Mouse (Mus musculus) lung, postnatal 4 days (tissue): ENCODE data around the gene Tdpoz1.
"Not testable (repeated sequence)": the region's sequence is repeated elsewhere in the genome, so short reads cannot be mapped to it uniquely, and the experiment has no call there.

Source experiments
- DNase-seq, 2 experiments: peaks; one replicate each; pipeline ENCODE4 v3.0.0; 2021

The Tdpoz1 gene

DNA sequence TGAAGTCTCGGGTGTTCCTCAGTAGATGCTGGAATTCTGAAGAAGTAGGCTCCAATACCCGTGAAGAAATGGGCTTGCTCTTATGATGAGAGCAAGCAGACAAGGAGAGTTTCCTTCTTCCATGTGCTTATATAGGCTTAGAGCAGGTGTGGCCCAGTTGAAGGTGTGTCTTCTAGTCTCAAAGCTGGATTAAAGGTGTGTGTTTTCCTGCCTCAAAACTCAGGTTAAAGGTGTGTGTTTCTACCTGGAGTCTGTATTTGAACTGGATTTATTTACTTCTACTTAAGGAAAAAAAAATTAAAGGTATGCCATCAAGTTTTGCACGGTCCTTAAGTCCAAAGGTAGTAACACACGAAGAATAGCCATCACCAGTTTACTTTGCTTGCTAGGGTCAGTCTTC is at the start of gene Tdpoz1:
Gene Tdpoz1 (minus strand): TSS at position 101 of the 400 bp plus-strand sequence.
- not testable (repeated sequence) for DNase-seq

DNA sequence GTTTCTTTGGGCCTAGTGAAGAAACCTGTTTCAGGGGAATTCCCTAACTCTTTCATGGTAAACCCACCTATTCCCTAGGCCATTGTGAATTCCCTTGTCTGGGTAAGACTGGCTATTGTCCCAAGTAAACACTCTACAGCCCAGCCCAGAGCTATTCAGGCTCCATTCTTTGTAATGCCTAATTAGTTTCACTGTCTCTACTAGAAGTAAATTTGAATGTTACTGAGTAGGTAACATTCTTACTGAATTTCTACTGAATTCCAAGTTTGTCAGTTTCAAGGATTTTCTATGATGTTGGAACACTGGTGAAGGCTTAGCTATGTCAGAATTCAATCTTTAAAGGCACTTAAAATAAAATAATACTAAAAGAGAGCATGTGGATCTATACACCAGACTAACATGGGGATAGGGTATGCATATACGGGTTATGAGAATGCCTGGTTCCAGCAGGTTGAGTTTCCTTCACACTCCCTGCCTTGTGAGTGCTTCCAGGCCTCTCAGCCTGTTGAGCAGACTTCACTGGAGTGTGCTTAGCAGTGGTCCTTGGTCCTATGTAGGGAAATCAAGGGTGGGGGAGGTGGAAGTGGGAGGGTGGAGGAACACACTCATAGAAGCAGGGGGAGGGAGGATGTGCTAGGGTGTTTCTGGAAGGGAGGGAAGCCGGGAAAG is 33.0 kb upstream of the Tdpoz1 start:
- not testable (repeated sequence) for DNase-seq

DNA sequence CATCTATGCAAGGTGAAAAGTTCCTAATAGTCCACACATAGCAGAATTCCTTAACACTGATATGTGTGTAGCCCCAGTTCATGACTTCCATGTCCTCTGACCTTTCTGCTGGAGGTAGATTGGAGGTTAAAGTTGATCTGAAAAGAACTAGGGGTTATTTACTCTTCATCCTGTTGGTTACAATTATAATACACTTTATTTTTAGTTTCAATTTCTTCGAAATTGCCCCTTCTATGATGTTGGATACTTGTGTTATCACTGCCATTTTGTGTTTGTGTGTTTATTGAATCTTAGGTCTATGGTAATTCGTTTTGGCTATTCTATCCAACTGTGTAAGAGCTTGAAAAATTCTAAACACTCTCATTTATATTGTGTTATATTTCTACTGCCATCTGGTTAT is 16.9 kb upstream of the Tdpoz1 start, which contains the start of gene Gm37596:
Gene Gm37596 (minus strand): TSS at position 101 of the 400 bp plus-strand sequence.
- not testable (repeated sequence) for DNase-seq

DNA sequence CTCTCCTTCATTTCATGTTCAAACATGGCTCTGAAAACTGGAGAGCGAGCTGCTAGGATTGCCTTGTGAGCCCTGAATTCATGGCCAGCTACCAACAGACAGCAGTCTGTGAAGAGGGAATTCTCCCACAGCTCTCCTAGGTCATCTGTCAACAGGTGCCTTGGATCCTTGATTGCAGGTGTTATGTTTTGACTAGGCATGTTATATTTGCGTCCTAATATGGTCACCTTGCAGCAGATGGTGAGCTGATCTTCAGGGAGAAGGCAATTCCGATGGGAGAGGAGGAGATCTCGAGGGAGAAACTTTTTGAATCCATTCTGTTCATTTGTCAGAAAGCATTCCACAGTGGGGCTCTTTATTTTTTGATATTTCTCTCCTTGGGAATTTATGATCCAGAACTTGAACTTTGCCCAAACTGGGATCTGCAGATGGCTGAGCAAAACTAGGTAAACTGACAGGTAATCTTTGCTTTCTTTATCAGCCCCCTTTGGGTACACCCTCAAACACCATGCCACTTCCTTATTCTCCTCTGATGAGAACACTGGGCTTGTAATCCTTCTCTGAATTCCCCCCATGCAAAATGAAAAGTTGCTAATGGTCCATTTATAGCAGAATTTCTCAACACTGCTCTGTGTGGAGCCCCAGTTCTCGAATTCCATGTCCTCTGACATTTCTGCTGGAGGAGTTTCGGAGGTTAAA is 5.2 kb downstream of the Tdpoz1 start:
- not testable (repeated sequence) for DNase-seq

DNA sequence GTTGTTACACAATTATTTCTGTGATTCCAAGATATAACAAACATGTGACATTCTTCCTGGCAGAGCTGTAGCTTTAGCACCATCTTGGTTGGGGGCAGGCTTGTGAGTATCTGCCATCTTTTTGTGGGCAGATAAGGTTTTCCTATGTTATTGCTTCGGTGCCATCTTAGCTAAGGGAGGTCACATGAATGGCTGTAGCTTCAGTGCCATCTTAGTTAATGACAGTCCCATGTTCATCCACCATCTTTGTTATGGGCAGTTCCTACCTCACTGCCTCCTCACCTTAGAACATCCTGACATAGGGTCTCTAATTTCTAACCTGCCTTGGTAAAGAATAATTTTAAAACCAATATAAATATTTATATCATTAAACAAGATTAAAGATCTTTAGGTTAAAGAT is 21.9 kb downstream of the Tdpoz1 start:
- DNase-seq: no peak

DNA sequence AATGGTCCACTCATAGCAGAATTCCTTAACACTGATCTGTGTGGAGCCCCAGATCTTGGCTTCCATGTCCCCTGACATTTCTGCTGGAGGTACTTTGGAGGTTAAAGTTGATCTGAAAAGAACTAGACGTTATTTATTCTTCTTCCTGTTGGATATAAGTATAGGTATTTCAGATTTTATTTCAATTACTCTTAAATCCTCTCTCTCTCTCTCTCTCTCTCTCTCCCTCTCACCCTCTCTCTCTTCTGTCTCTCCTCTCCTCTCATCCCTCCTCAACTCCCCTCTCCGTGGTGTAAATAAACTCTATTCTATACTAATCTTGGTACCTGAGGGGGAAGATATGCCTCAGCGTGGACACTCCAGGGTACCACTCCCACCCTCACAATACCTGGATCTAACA is 23.5 kb downstream of the Tdpoz1 start, which contains the start of gene Tdpoz2:
Gene Tdpoz2 (minus strand): TSS at position 101 of the 400 bp plus-strand sequence.
- DNase-seq: no peak

DNA sequence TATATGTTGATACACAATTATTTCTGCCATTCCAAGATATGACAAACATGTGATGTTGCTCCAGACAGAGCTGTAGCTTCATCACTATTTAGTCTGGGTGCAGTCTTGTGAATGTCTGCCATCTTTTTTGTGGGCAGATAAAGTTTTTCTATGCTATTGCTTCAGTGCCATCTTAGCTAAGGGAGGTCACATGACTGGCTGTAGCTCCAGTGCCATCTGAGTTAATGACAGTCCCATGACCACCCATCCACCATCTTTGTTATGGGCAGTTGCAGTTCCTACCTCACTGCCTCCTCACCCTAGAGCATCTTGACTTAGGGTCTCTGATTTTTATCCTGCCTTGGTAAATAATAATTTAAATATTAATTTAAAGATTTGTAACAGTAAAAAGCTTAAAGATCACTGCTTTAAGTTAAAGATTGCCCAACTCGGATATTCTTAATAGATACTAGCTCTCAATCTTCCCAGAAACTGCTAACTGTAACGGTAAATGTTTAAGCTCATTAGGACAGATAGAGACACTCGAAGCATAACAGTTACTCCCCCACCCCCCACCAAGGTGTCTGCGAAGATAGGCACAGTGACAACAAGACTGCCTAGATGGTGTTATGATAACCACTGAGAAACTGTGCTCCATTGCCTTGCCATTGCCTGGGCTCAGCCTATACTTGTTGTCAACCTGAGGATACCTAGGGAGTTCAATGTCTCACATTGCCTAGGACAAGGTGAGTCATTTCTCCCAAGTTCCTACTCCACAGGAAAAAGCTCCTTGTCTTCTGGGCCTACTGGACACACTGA is 45.0 kb downstream of the Tdpoz1 start:
- DNase-seq: not testable (repeated sequence)
